Mouse (Mus musculus) lung, adult 2 months (tissue): ENCODE measurements around the gene Zfp641.

Source experiments
- CTCF ChIP-seq: fragments of 200-500 bp; IDR thresholded peaks from 2 replicates; pipeline ENCODE4 v1.5.1; 2011; ENCODE audit warnings: mild to moderate bottlenecking, low read length, control low read depth; ENCODE audit not compliant: insufficient read depth
- POLR2A ChIP-seq: fragments of 200-500 bp; IDR thresholded peaks from 2 replicates; pipeline ENCODE4 v1.6.1; 2011; ENCODE audit warnings: low read depth, mild to moderate bottlenecking, control low read depth, low read length, borderline replicate concordance; ENCODE audit errors: extremely low read depth

DNA sequence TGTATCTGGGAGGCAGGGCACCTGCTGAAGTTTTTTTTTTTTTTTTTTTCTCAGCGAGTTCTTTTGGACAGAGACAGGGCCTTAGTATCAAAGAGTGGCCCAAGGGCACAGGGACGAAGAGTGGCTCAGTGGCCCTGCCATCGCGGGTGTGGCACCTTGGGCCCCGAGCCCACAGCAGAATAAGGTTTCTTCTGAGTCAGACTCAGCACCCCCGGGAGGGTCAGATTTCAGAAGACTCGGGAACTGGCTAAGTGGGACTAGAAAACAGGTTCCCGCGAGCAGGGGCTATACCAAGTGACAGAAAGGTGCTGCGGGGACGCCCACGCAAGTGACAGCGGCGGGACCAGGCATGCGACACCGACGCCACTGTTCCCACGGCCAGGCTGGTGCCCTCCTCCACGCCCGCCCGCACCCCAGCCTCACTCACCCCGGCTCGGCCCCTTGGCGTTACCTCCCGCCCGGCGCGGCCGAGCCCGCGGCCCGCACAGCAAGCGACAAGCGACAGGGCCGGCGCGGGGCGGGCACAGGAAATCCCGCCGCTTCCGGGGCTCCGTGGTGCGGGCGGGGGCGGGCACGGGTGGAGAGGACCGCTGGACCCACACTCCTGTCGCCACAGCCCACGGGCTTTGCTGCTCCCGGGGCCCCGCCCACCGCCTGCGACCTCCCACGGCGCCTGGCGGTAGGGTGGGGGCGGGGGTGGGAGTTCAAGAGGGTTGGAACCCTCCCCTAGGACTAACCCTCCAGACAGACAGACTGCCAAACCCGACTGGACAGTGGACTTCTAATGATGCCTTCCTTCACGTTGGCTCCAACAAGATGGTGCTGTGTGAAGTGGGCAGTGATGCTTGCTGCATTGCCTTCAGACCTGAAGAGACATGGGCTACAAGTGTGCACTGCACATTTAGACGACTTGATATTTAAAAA lies at the start of gene Zfp641:
- TF ChIP-seq POLR2A (no peak), CTCF (no peak)
